Mouse (Mus musculus): Measurements from ENCODE around the gene Slco1a4.

DNA sequence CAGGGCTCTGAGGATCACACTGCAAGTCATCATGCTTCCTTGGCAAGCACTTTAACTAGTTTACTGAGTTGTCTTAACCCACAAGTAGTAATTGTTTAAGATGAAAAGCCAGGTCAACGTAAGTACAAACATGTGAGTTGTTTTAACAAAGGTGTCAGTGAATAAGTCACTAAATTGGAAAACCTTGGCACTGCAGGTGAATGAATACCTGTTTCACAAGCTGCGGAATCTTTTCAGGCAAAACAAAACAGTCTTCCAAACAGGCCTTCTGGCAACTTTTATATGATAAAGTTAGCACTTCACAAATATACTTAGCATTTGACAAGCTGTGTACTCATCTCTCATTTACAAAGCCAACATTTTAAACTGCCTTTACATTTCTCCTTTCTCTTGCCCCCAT is 15.7 kb upstream of the Slco1a4 start:
- TF ChIP-seq MAX (IDR thresholded peaks at IDR 0.05) (no peak), CTCF (IDR thresholded peaks at IDR 0.05; ENCODE audit: control insufficient read depth, insufficient read depth, insufficient read length) (no peak), USF1 (IDR thresholded peaks at IDR 0.05; ENCODE audit: low read depth) (no peak), CEBPB (IDR thresholded peaks at IDR 0.05; ENCODE audit: low read depth) (no peak)

Measured in C2C12 (cell line).